Mouse (Mus musculus) cerebellum, adult 2 months (tissue): ENCODE measurements around the gene Rbl2.

ENCODE experiments used
- CTCF ChIP-seq: fragments of 200-500 bp; IDR thresholded peaks from 2 replicates; pipeline ENCODE4 v1.5.1; 2011; ENCODE audit warnings: low read depth, mild to moderate bottlenecking, control low read depth, low read length, moderate library complexity, borderline replicate concordance; ENCODE audit not compliant: insufficient read depth
- POLR2A ChIP-seq: fragments of 200-500 bp; IDR thresholded peaks from 2 replicates; pipeline ENCODE4 v1.6.1; 2011; ENCODE audit warnings: low read length, control low read depth, borderline replicate concordance; ENCODE audit not compliant: insufficient read depth

GRCm38 (mm10) chr8:91070275-91070859, 510 bp downstream of the Rbl2 start:
- TF ChIP-seq CTCF (no peak), POLR2A (no peak)
